Mouse (Mus musculus) CD4-positive helper T cell, adult 2 months (primary cell): Measurements from ENCODE around the gene Kidins220.

ENCODE experiments used
- DNase-seq: peaks from one replicate; pipeline ENCODE4 v3.0.0-alpha.2; 2012; ENCODE audit warnings: low read depth, missing footprints, low spot score

Kidins220 gene

DNA sequence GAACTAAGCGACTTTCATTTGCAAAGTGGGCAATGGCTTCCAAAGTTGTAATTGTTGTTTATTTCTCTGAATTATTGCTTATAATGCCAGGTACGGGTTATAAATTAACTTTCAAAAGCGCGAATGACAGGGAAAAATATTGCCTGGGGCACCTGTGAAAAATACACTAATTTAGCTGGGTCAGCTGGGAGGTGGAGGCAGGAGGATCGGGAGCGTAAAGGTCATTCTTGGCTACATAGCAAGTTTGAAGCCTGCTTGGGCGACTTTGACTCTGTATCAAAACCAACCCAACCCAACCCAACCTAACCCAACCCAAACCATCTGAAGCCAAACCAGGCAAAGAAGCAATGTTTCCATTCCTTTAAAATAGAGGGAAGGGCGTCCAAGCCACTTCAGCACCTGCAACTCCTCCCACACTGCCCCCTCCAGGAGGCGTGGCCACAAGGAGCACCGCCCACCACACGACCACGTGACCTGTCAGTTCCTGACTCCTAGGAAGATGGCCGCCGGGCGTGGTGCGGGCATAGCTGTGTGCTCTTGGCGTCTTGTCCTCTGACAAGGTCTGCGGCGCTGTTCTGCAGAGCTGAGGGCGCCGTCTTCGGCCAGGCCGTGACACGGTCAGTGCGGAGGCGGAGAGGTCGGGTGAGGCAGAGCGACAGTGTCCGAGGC lies at the start of gene Kidins220:
Kidins220 (plus strand) TSS at position 480 of the 669 bp plus-strand sequence.
- DNase-seq = peak; percentile 92

- DNase-seq = no peak
Measured at GRCm38 (mm10) chr12:24925276-24925675, 49.4 kb upstream of the Kidins220 start.

DNA sequence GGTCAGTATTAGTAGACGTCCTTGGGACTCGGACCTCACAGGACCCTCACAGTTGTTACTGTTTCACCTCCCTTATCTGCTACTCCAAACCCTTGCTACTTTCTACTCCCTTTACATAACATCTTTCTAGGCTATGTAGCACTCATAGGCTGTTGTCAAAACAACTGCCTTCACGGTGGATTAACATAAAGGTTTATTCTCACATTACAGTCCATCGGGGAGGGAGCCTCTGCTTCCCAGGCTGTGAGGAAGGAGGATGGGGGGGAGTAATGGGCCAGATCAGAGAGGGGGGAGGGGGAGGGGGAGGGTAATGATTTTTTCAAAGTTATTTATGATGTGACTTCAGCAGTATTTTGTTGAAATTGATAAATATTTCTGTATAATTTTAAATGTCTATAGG lies 49.0 kb upstream of the Kidins220 start:
- DNase-seq = no peak

DNA sequence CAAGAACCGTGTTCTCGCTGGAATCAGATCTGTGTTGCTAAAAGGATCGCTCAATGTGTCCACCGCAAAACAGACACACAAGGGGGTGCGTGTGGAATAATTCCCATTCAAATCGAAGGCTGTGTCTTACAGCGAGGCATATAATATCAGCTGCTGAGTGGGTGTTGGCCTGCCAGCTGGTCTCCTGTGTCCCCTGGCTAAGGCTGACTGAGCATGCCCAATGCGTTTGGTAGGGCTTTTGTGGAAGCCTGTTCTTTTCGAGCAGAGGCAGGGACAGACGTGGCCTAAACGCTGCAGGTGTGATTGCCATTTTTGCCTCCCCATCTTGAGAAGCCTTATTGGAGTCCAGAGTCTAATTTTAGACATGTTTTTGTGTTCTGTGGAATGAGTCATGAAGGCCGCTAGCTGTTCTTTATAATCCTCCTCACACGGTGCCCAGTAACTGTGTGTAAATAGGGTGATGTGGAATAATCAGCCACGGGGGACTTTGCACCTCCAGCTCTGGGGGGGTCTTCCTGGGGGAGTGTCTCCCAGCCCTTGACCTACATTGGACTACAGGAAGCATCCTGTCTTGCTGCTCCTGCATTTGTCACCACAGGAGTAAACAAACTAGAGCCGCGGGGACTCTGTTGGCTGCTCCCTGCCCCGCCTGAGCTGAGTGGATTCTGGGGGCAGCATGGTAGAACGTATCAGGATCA lies 46.5 kb upstream of the Kidins220 start:
- no peak for DNase-seq

GRCm38 (mm10) chr12:24929043-24929442 lies 45.7 kb upstream of the Kidins220 start:
- no peak for DNase-seq

DNA sequence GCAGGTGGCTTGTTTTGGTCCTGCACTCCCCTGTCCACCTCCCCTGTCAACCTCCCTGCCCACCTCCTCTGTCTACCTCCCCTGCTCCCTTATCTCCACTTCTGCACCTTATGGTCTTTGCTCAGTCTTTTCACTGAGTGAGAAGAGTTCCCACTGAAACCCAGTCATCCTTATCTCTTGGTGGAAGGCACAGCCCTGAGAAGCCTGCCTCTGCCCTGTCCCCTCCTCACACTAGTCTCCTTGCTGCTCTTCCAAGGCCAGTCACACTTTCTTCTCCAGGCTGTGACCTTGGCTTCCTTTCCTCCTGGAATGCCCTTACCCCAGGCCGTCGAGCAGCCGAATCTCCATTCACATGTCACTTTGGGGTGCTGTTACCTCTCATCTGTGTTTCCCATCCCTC lies 44.0 kb upstream of the Kidins220 start:
- DNase-seq = no peak

DNA sequence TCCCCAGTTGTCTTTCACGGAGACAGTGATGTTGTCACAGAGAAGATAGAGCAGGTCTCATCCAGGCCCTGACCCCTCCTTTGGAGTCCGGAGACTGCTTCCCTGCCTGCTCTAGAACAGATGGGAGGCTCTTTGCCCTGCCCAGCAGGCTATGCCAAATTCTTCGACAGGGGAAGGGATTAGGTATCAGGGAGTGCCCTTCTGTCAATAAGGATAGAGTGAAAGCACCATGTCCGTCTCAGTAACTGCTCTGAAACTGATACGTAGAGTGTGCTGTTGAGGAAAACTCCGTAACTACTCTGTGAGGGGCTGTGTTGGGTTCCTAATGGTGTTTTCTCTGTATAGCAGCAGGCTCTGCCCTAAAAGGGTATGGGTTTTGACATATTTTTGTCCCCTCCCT lies 42.6 kb upstream of the Kidins220 start:
- no peak for DNase-seq

- DNase-seq = no peak
Measured at GRCm38 (mm10) chr12:24933206-24933775, 41.4 kb upstream of the Kidins220 start.

- no peak for DNase-seq
Measured at GRCm38 (mm10) chr12:24933996-24934395, 40.7 kb upstream of the Kidins220 start.

GRCm38 (mm10) chr12:24936281-24936680 lies 38.4 kb upstream of the Kidins220 start:
- DNase-seq = no peak

- no peak for DNase-seq
Measured at GRCm38 (mm10) chr12:24939372-24939771, 35.4 kb upstream of the Kidins220 start.

DNA sequence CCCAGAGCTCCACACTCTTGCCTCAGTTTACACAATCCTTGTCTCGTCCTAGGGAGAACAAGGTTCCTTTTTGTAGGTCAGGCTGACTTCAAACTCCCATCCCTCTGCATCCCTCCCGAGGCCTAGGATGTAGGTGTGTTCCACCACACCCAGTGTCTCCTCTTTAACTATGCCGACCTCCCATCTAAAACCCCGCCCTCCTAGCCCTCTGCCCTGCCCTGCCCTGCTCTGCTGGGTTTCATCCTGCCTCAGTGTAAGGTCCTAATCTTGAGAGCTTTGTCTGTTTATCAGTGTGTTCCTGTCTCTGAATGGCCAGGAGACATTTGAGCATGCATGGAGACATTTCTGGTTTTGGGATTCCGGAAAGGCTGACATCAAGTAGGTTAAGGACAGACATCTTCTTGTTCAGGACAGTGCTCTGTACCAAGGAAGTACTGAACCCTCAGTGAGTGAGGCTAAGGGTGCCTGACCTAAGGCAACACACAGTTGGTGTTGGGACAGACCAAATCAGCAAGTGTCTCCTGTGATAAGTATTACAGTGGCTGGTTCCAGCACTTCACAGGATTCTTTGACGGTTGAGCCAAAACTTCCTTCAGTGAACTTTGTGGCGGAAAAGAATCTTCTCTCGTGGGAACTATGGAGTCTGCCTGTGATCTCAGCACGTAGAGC lies 32.0 kb upstream of the Kidins220 start:
- no peak for DNase-seq

- DNase-seq = no peak
Measured at GRCm38 (mm10) chr12:24943427-24943826, 31.3 kb upstream of the Kidins220 start.

GRCm38 (mm10) chr12:24944597-24944996 lies 30.1 kb upstream of the Kidins220 start:
- DNase-seq = no peak

GRCm38 (mm10) chr12:24947065-24947464 lies 27.7 kb upstream of the Kidins220 start:
- no peak for DNase-seq

- peak; percentile 37 for DNase-seq
Measured at GRCm38 (mm10) chr12:24948344-24948743, 26.4 kb upstream of the Kidins220 start.

DNA sequence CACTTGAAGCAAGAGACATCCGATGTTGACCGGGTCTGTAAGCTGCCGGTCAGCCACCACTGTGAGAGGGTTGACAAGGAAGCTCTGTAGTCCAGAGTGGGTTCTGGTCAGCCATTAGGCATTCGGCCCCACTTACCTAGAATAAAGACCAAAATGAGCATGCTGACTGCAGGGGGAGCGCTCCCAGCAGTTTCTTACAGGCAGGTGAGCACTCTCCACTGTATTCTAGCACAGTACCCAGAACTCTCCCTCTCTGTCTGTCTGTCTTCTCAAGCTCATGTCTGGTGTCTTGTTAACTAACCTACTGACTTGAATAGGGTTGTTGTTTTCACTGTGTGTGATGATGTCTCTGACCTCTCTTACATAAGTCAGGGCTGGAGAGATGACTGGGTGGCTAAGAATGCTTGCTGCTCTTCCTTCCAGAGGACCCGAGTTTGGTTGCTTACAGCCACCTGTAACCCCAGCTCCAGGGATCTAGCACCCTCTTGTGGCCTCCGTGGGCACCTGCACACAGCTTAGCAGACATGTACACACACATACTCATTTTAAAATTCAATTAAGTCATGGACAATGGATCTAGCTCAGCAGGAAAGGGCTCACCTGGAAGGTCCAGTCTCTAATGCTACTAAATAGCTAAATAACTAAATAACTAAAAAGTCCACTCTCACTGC lies 24.2 kb upstream of the Kidins220 start:
- no peak for DNase-seq

DNA sequence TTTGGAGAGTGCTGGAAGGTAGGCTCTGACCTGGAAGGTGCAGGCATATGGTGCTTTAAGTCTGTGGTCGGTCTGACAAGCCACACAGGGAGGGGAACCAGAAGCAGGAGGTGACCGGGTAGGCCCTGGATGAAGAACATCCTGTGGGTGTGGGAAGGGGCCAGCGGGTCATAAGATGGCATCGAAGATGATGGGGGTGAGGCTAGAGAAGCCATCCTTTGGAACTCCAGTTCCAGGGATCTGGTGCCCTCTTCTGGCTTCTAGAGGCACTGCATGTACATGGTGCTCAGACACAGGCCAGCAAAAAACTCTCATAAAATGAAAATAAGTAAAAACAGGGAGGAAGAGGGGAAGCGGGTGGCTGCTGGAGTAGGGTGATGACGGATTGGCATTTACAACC lies 22.6 kb upstream of the Kidins220 start:
- peak; percentile 44 for DNase-seq

DNA sequence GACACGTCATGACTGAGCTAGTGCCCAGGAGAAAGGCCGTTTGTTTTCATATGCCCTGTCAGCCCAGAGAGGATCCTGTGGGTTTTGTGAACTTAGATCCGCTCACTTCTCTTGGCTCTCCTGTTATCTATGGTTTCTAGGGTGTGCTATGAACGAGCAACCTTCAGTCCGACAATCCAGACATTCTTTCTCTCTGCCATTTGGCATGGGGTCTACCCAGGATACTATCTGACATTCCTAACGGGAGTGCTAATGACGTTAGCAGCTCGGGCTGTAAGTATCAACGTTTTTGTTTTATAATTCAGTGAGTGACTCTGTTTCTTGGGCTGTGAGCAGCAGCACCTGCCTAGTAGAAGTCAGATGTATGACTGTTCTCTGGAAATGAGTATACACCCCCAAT lies 19.6 kb upstream of the Kidins220 start:
- no peak for DNase-seq

GRCm38 (mm10) chr12:24958526-24958925 lies 16.2 kb upstream of the Kidins220 start:
- no peak for DNase-seq

DNA sequence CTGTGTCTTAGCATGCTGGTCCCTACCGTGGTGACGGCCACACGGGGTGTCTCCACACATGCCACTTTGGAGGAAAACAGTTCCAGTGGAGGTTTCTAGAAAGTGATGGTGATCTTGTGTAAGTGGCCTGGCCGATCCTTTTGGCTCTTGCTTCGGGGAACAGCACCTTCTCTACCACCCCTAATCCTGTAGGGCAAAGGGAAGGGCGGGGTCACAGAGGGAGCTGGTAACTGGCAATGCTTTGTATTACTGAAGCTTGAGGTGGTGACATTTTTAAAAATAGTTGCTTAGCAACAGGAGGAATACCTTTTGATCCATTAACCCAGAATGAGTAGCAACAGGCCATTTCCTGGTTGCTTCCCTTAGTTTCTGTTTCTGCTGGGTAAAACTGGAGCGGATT lies 12.9 kb upstream of the Kidins220 start:
- no peak for DNase-seq
